Mouse (Mus musculus) gastrocnemius, postnatal 14 days (tissue): Measurements from ENCODE around the gene C1galt1c1. TPM values are rescaled to one million over a fixed set of nuclear protein-coding genes. Genes with fewer than 3 reads are reported as not detected.

ENCODE experiments used
- total RNA-seq, 2 experiments: library from RNA; stranded (reverse); gene quantifications; 2 replicates each; pipeline ENCODE4 v1.2.3; 2021

C1galt1c1 gene
- total RNA-seq, 2 experiments from 2014 or later, result 9.1 to 9.3 TPM

Other genes starting within 250 kb of the C1galt1c1 start
- 10 to 100 TPM; 77.5 to 84.6 TPM for gene Lamp2, start 178.6 kb downstream of the C1galt1c1 start, total RNA-seq
- gene Cul4b, start 58.9 kb downstream of the C1galt1c1 start, total RNA-seq, result 10 to 100 TPM; 11.0 to 11.5 TPM
- gene Mcts1, start 34.5 kb downstream of the C1galt1c1 start, total RNA-seq, result 10 to 100 TPM; 44.5 to 47.3 TPM
- gene 6030498E09Rik, start 137.6 kb upstream of the C1galt1c1 start, total RNA-seq, result not detected